Mouse (Mus musculus) myocyte (in vitro differentiated cells): ENCODE data around the gene Cntnap5c. TPM values are rescaled to one million over a fixed set of nuclear protein-coding genes. Genes with fewer than 3 reads are reported as not detected.

Experiments used
- H3K27me3 ChIP-seq: one replicate; pipeline ENCODE4 v1.6.1; 2011; ENCODE audit not compliant: control insufficient read depth, insufficient read depth, insufficient read length
- H3K36me3 ChIP-seq: one replicate; pipeline ENCODE4 v1.6.1; 2011; ENCODE audit not compliant: control insufficient read depth, insufficient read depth
- H3K4me2 ChIP-seq: one replicate; pipeline ENCODE4 v1.6.1; 2011; ENCODE audit warnings: low read depth, control low read depth
- H3K4me3 ChIP-seq: one replicate; pipeline ENCODE4 v1.5.1; 2011; ENCODE audit warnings: mild to moderate bottlenecking, control low read depth, moderate library complexity
- H3K79me2 ChIP-seq: one replicate; pipeline ENCODE4 v1.6.1; 2011; ENCODE audit not compliant: control insufficient read depth, insufficient read depth
- H3ac ChIP-seq: one replicate; pipeline ENCODE4 v1.6.1; 2011; ENCODE audit not compliant: control insufficient read depth, insufficient read length
- CEBPB ChIP-seq: IDR thresholded peaks from 2 replicates; pipeline ENCODE4 v1.6.1; 2011; ENCODE audit warnings: mild to moderate bottlenecking, moderate library complexity; ENCODE audit not compliant: poor library complexity, insufficient read depth, severe bottlenecking
- E2F4 ChIP-seq: IDR thresholded peaks from one replicate; pipeline ENCODE4 v1.6.1; 2011; ENCODE audit warnings: mild to moderate bottlenecking, control low read depth, moderate library complexity; ENCODE audit not compliant: insufficient read depth
- MAX ChIP-seq: IDR thresholded peaks from one replicate; pipeline ENCODE4 v1.6.1; 2011; ENCODE audit warnings: low read depth, mild to moderate bottlenecking, control low read depth
- MYOD1 ChIP-seq, 3 experiments: IDR thresholded peaks; one replicate each; pipeline ENCODE4 v1.6.1; 2011; ENCODE audit warnings: control low read depth in 2 of 3, low read depth in 2 of 3, mild to moderate bottlenecking in 2 of 3, moderate library complexity in 1 of 3; ENCODE audit not compliant: insufficient read length in 2 of 3, control insufficient read depth in 1 of 3
- MYOG ChIP-seq, 3 experiments: IDR thresholded peaks; one replicate each; pipeline ENCODE4 v1.6.1; 2011; ENCODE audit warnings: control low read depth in 2 of 3, low read depth in 2 of 3, mild to moderate bottlenecking in 2 of 3; ENCODE audit not compliant: insufficient read length in 2 of 3, control insufficient read depth in 1 of 3, insufficient read depth in 1 of 3
- POLR2A ChIP-seq: IDR thresholded peaks from one replicate; pipeline ENCODE4 v1.6.1; 2011; ENCODE audit warnings: low read depth, mild to moderate bottlenecking, control low read depth, moderate library complexity; ENCODE audit not compliant: insufficient read length
- POLR2AphosphoS2 ChIP-seq: IDR thresholded peaks from one replicate; pipeline ENCODE4 v1.6.1; 2011; ENCODE audit warnings: low read depth, control low read depth; ENCODE audit not compliant: insufficient read length
- REST ChIP-seq: IDR thresholded peaks from one replicate; pipeline ENCODE4 v1.6.1; 2011; ENCODE audit warnings: mild to moderate bottlenecking, control low read depth, moderate library complexity; ENCODE audit not compliant: insufficient read depth, insufficient read length
- SRF ChIP-seq: IDR thresholded peaks from one replicate; pipeline ENCODE4 v1.6.1; 2011; ENCODE audit warnings: low read depth; ENCODE audit not compliant: control insufficient read depth, insufficient read length
- TCF12 ChIP-seq: IDR thresholded peaks from one replicate; pipeline ENCODE4 v1.6.1; 2011; ENCODE audit warnings: mild to moderate bottlenecking, control low read depth; ENCODE audit not compliant: poor library complexity, insufficient read depth, severe bottlenecking
- TCF3 ChIP-seq: IDR thresholded peaks from one replicate; pipeline ENCODE4 v1.6.1; 2011; ENCODE audit warnings: low read depth, control low read depth; ENCODE audit not compliant: insufficient read length
- USF1 ChIP-seq: IDR thresholded peaks from one replicate; pipeline ENCODE4 v1.6.1; 2011; ENCODE audit warnings: low read depth, mild to moderate bottlenecking, control low read depth, moderate library complexity
- polyA plus RNA-seq: library from polyadenylated mRNA; unstranded; fragments of >200 nt; fragmentation: generic; extraction: Trizol; gene quantifications from one replicate; pipeline ENCODE4 v1.2.1, GENCODE M21; 2012; ENCODE audit warnings: missing spikeins

Cntnap5c gene
- polyA plus RNA-seq, 1 experiment, result not detected

GRCm38 (mm10) chr17:57984230-57984629, 214.9 kb downstream of the Cntnap5c start:
- no peaks in the 10 kb centered on the region for H3K27me3 ChIP-seq
- H3K4me2 ChIP-seq, result no peak overlapping the region
- TF ChIP-seq MYOD1 (IDR thresholded peaks at IDR 0.05; ENCODE audit: control insufficient read depth in 1 of 3, insufficient read length in 2 of 3, low read depth in 2 of 3) (no peak), E2F4 (no peak), SRF (no peak), POLR2AphosphoS2 (no peak), USF1 (no peak), CEBPB (no peak), TCF3 (no peak), REST (no peak), MAX (no peak), POLR2A (no peak), TCF12 (no peak)
- H3K4me3 ChIP-seq, result no peak overlapping the region
- no peaks in the 10 kb centered on the region for H3K36me3 ChIP-seq
- no peak overlapping the region for H3ac ChIP-seq
- no peaks in the 10 kb centered on the region for H3K79me2 ChIP-seq

GRCm38 (mm10) chr17:57988420-57988819, 219.1 kb downstream of the Cntnap5c start:
- no peak for TF ChIP-seq REST
- Histone ChIP-seq H3ac (no peak overlapping the region), H3K27me3 (no peaks in the 10 kb centered on the region), H3K4me3 (no peak overlapping the region), H3K4me2 (no peak overlapping the region), H3K36me3 (no peaks in the 10 kb centered on the region), H3K79me2 (no peaks in the 10 kb centered on the region)

GRCm38 (mm10) chr17:57996461-57996860, 227.1 kb downstream of the Cntnap5c start:
- TF ChIP-seq SRF, result no peak
- no peak for TF ChIP-seq CEBPB
- no peak for TF ChIP-seq MYOD1 (IDR thresholded peaks at IDR 0.05; ENCODE audit: control insufficient read depth in 1 of 3, insufficient read length in 2 of 3, low read depth in 2 of 3)
- no peak for TF ChIP-seq TCF12
- no peak for TF ChIP-seq POLR2A
- H3K36me3 ChIP-seq, result no peaks in the 10 kb centered on the region
- H3K27me3 ChIP-seq, result no peaks in the 10 kb centered on the region
- H3ac ChIP-seq, result no peak overlapping the region
- H3K79me2 ChIP-seq, result no peaks in the 10 kb centered on the region
- no peak overlapping the region for H3K4me2 ChIP-seq
- H3K4me3 ChIP-seq, result no peak overlapping the region

GRCm38 (mm10) chr17:57999080-57999479, 229.7 kb downstream of the Cntnap5c start:
- H3K4me3 ChIP-seq, result no peak overlapping the region
- TF ChIP-seq CEBPB (no peak), MAX (no peak), TCF3 (no peak), USF1 (no peak), TCF12 (no peak), MYOG (IDR thresholded peaks at IDR 0.05; ENCODE audit: control insufficient read depth in 1 of 3, insufficient read depth in 1 of 3, insufficient read length in 2 of 3, low read depth in 2 of 3) (no peak)
- no peak overlapping the region for H3ac ChIP-seq
- no peaks in the 10 kb centered on the region for H3K27me3 ChIP-seq
- H3K79me2 ChIP-seq, result no peaks in the 10 kb centered on the region
- no peaks in the 10 kb centered on the region for H3K36me3 ChIP-seq
- no peak overlapping the region for H3K4me2 ChIP-seq

GRCm38 (mm10) chr17:58002845-58003244, 233.5 kb downstream of the Cntnap5c start:
- no peaks in the 10 kb centered on the region for H3K27me3 ChIP-seq
- no peak overlapping the region for H3K4me2 ChIP-seq
- TF ChIP-seq CEBPB (no peak), REST (no peak), MYOD1 (IDR thresholded peaks at IDR 0.05; ENCODE audit: control insufficient read depth in 1 of 3, insufficient read length in 2 of 3, low read depth in 2 of 3) (no peak), TCF12 (no peak), TCF3 (no peak), SRF (no peak), USF1 (no peak), POLR2A (no peak), POLR2AphosphoS2 (no peak)
- H3ac ChIP-seq, result no peak overlapping the region
- no peaks in the 10 kb centered on the region for H3K79me2 ChIP-seq
- no peak overlapping the region for H3K4me3 ChIP-seq
- no peaks in the 10 kb centered on the region for H3K36me3 ChIP-seq

GRCm38 (mm10) chr17:58003322-58003721, 234.0 kb downstream of the Cntnap5c start:
- H3K36me3 ChIP-seq, result no peaks in the 10 kb centered on the region
- TF ChIP-seq USF1 (no peak), MYOD1 (IDR thresholded peaks at IDR 0.05; ENCODE audit: control insufficient read depth in 1 of 3, insufficient read length in 2 of 3, low read depth in 2 of 3) (no peak), SRF (no peak), POLR2A (no peak), POLR2AphosphoS2 (no peak), TCF3 (no peak), MYOG (IDR thresholded peaks at IDR 0.05; ENCODE audit: control insufficient read depth in 1 of 3, insufficient read depth in 1 of 3, insufficient read length in 2 of 3, low read depth in 2 of 3) (no peak), CEBPB (no peak), REST (no peak), MAX (no peak), TCF12 (no peak), E2F4 (no peak)
- no peaks in the 10 kb centered on the region for H3K27me3 ChIP-seq

More at GRCm38 (mm10) chr17:58003322-58003721, 234.0 kb downstream of the Cntnap5c start:
- Histone ChIP-seq H3K4me3 (no peak overlapping the region), H3K4me2 (no peak overlapping the region), H3K79me2 (no peaks in the 10 kb centered on the region), H3ac (no peak overlapping the region)
